In genomic region chr16:18108221-18108966, GRCm38 (mm10) we compare ENCODE assay signal across 8 mouse cellular contexts. TPM values are rescaled to one million over a fixed set of nuclear protein-coding genes. Genes with fewer than 3 reads are reported as not detected.
DNase-seq lines count a peak whose midpoint lies in the region; ATAC-seq and TF ChIP-seq lines count a peak whose summit lies in the region.

No protein-coding gene starts in this region.

- peak; percentile 82 to 83 for DNase-seq in adrenal gland, postnatal 36 days
- DNase-seq in hindbrain, embryonic 10.5 days (ENCODE audit: low spot score) = peak; percentile 73
- DNase-seq in layer of hippocampus, adult 8-10 months (ENCODE audit: low spot score in 2 of 2) = peak; percentile 58 to 83
- DNase-seq in lung, postnatal 10 days = peak; percentile 81
- peak; percentile 45 for DNase-seq in ovary, postnatal 10 days (ENCODE audit: low spot score)
- DNase-seq in yolk sac, embryonic 10.5 days (ENCODE audit: low spot score) = peak; percentile 52

- no peaks in the 10 kb centered on the region for H3K36me3 ChIP-seq in E14TG2a.4 (ENCODE audit: insufficient read depth, low read length)
- no peaks in the 10 kb centered on the region for H3K36me3 ChIP-seq in forebrain, embryonic 12.5 days (replicated peaks)
- H3K36me3 ChIP-seq in hindbrain, embryonic 10.5 days = no peaks in the 10 kb centered on the region

- peaks cover 23% of the 10 kb centered on the region for H3K9me3 ChIP-seq in E14TG2a.4 (ENCODE audit: low read length)
- peaks cover 8% of the 10 kb centered on the region; the same call in 1 of the 2 replicates for H3K9me3 ChIP-seq in forebrain, embryonic 12.5 days
- H3K9me3 ChIP-seq in hindbrain, embryonic 10.5 days = peaks cover 9% of the 10 kb centered on the region; the same call in 1 of the 2 replicates

- 60% methylated on average over 5 of the region's 5 CpGs for WGBS in forebrain, embryonic 12.5 days
- 59% methylated on average over 5 of the region's 5 CpGs for WGBS in hindbrain, embryonic 10.5 days

- peaks cover 19% of the 10 kb centered on the region for H3K4me1 ChIP-seq in E14TG2a.4 (replicated peaks; ENCODE audit: low read depth, low read length)
- no peaks in the 10 kb centered on the region for H3K4me1 ChIP-seq in forebrain, embryonic 12.5 days
- 0 out of 2 replicates have a peak, but pooled peaks cover 11% of the 10 kb centered on the region for H3K4me1 ChIP-seq in hindbrain, embryonic 10.5 days (replicated peaks)

- TF ChIP-seq CTCF in E14TG2a.4 (conservative IDR thresholded peaks at IDR 0.05; ENCODE audit: low read length) = peak; percentile 44

- peaks cover 10% of the 10 kb centered on the region; the same call in 1 of the 2 replicates for H3K27me3 ChIP-seq in E14TG2a.4 (ENCODE audit: insufficient read depth, low read length)
- 0 out of 2 replicates have a peak, but pooled peaks cover 3% of the 10 kb centered on the region for H3K27me3 ChIP-seq in forebrain, embryonic 12.5 days
- no peaks in the 10 kb centered on the region for H3K27me3 ChIP-seq in hindbrain, embryonic 10.5 days (ENCODE audit: insufficient read depth, poor library complexity, severe bottlenecking)

- H3K4me2 ChIP-seq in forebrain, embryonic 12.5 days = no peak overlapping the region

- no peak overlapping the region for H3K27ac ChIP-seq in forebrain, embryonic 12.5 days
- H3K27ac ChIP-seq in hindbrain, embryonic 10.5 days = no peak overlapping the region

- ATAC-seq in forebrain, embryonic 12.5 days (ENCODE audit: low FRiP score) = peak; percentile 67

- H3K4me3 ChIP-seq in E14TG2a.4 (replicated peaks; ENCODE audit: low read length) = no peak overlapping the region
- H3K4me3 ChIP-seq in forebrain, embryonic 12.5 days (replicated peaks) = no peak overlapping the region
- no peak overlapping the region for H3K4me3 ChIP-seq in hindbrain, embryonic 10.5 days

- H3K9ac ChIP-seq in forebrain, embryonic 12.5 days = no peak overlapping the region

RNA-seq across cellular contexts. Expression of gene Prodh, which starts 18.4 kb away (rescaled TPM):
- total RNA-seq in adrenal gland, postnatal 36 days (2021) = 10 to 100 TPM; 13.1 to 47.7 TPM
- polyA plus RNA-seq in forebrain, embryonic 12.5 days (2016; fragmentation: Nextera tagmentation; extraction: Ambion mirVana) = 5.9 and 7.7 TPM in 2 replicates
- polyA plus RNA-seq in hindbrain, embryonic 10.5 days (2016; fragmentation: Nextera tagmentation; extraction: Ambion mirVana) = 9.7 and 13.4 TPM in 2 replicates
- total RNA-seq in layer of hippocampus, adult 8-10 months (2022) = 10 to 100 TPM; 39.8 to 45.6 (median 40.5) TPM

RNA-seq across cellular contexts. Expression of gene Rtn4r, which starts 19.0 kb away (rescaled TPM):
- under 1 TPM in 1 of 2 experiments, not detected in 1; 0.20 TPM for total RNA-seq in adrenal gland, postnatal 36 days (2021)
- polyA plus RNA-seq in forebrain, embryonic 12.5 days (2016; fragmentation: Nextera tagmentation; extraction: Ambion mirVana) = 5.4 and 6.2 TPM in 2 replicates
- 2.1 and 2.8 TPM in 2 replicates for polyA plus RNA-seq in hindbrain, embryonic 10.5 days (2016; fragmentation: Nextera tagmentation; extraction: Ambion mirVana)
- total RNA-seq in layer of hippocampus, adult 8-10 months (2022) = 10 to 100 TPM; 96.1 to 98.8 (median 97.6) TPM

RNA-seq across cellular contexts. Expression of gene Dgcr6, which starts 55.7 kb away (rescaled TPM):
- 10 to 100 TPM; 55.4 to 85.3 TPM for total RNA-seq in adrenal gland, postnatal 36 days (2021)
- 149 and 150 TPM in 2 replicates for polyA plus RNA-seq in forebrain, embryonic 12.5 days (2016; fragmentation: Nextera tagmentation; extraction: Ambion mirVana)
- 153 and 167 TPM in 2 replicates for polyA plus RNA-seq in hindbrain, embryonic 10.5 days (2016; fragmentation: Nextera tagmentation; extraction: Ambion mirVana)
- 10 to 100 TPM; 72.9 to 89.1 (median 76.9) TPM for total RNA-seq in layer of hippocampus, adult 8-10 months (2022)

Comparison
In these comparisons a context has a peak if more than half of its experiments do, and no peak if none do; other contexts are left out.
1. RNA of gene Rtn4r, which starts 19.0 kb away (total RNA-seq): 96.1 to 98.8 TPM in layer of hippocampus, adult 8-10 months; 0.20 TPM in adrenal gland, postnatal 36 days; every median in the first group is over 10 times any median in the second.
2. Peak in every context shown above with its lines, with median percentiles within 50 percentile points of each other: DNase-seq.